Comparison of ENCODE assay signal across 9 mouse cellular contexts in genomic region chr9:56776881-56777801, GRCm38 (mm10). TPM values are rescaled to one million over a fixed set of nuclear protein-coding genes. Genes with fewer than 3 reads are reported as not detected.
A peak's percentile ranks its signal among the peaks of the same experiment; 100 is the strongest.
DNase-seq lines count a peak whose midpoint lies in the region; TF ChIP-seq lines count a peak whose summit lies in the region.
"Had no signal": no experiment of that assay in that cellular context is flagged by ENCODE, and none has a peak within 500 bp of the region (broad histone marks: within the 10 kb centered on the region; RNA-seq: fewer than 3 reads in every experiment).

No protein-coding gene starts in this region.

- H3K4me3 ChIP-seq in gastrocnemius, adult 2 months, result no peak overlapping the region
- no peak overlapping the region for H3K4me3 ChIP-seq in hindbrain, embryonic 10.5 days

- H3K4me1 ChIP-seq in hindbrain, embryonic 10.5 days (replicated peaks), result peaks cover 25% of the 10 kb centered on the region

- DNase-seq in gastrocnemius, adult 2 months, result peak; percentile 25
- DNase-seq in gastrocnemius, postnatal 25 days, result no peak
- DNase-seq in retina, postnatal 1 day, result peak; percentile 51
- no peak for DNase-seq in retina, embryonic 14.5 days (ENCODE audit: low spot score)
- peak; percentile 18 for DNase-seq in hindbrain, embryonic 10.5 days (ENCODE audit: low spot score)
- DNase-seq in telencephalon, adult 2 months (ENCODE audit: low read depth, low spot score), result peak; percentile 41
- DNase-seq in lung, postnatal 36 days, result no peak
- DNase-seq in heart, postnatal 25 days (ENCODE audit: low spot score), result no peak
- DNase-seq: gastrocnemius, postnatal 14 days had no signal

- H3K27me3 ChIP-seq in hindbrain, embryonic 10.5 days (ENCODE audit: insufficient read depth, poor library complexity, severe bottlenecking), result peaks cover 9% of the 10 kb centered on the region

- intact Hi-C loops in gastrocnemius, adult 2 months (cut with DNase I), result no loop called here
- intact Hi-C loops in heart, postnatal 25 days (cut with DNase I), result no loop called here

- H3K9me3 ChIP-seq in hindbrain, embryonic 10.5 days, result no peaks in the 10 kb centered on the region

- no peak overlapping the region for H3K27ac ChIP-seq in gastrocnemius, adult 2 months
- H3K27ac ChIP-seq in hindbrain, embryonic 10.5 days, result peak overlapping the region; percentile 75

- WGBS in hindbrain, embryonic 10.5 days, result 58% methylated on average over 11 of the region's 11 CpGs

- no peaks in the 10 kb centered on the region for H3K36me3 ChIP-seq in hindbrain, embryonic 10.5 days

- TF ChIP-seq CTCF in gastrocnemius, adult 2 months (IDR thresholded peaks at IDR 0.05), result no peak

RNA-seq across cellular contexts. Expression of gene Lingo1, which starts 19.1 kb away (rescaled TPM):
- under 1 TPM; 0.17 to 0.48 TPM for total RNA-seq in gastrocnemius, adult 2 months (2021)
- under 1 TPM; 0.21 to 0.41 TPM for total RNA-seq in gastrocnemius, postnatal 25 days (2021)
- 5.1 and 9.9 TPM in 2 replicates for polyA plus RNA-seq in hindbrain, embryonic 10.5 days (2016; fragmentation: Nextera tagmentation; extraction: Ambion mirVana)
- 1 to 10 TPM; 1.5 to 1.7 TPM for total RNA-seq in heart, postnatal 25 days (2021)

Comparison
In these comparisons a context has a peak if more than half of its experiments do, and no peak if none do; other contexts are left out.
1. DNase-seq: peak in gastrocnemius, adult 2 months (single experiment), retina, postnatal 1 day (single experiment), hindbrain, embryonic 10.5 days (single experiment) and telencephalon, adult 2 months (single experiment); none in gastrocnemius, postnatal 25 days (single experiment), retina, embryonic 14.5 days (single experiment), lung, postnatal 36 days (single experiment) and heart, postnatal 25 days (single experiment).